Comparison of ENCODE assay signal across 8 mouse cellular contexts in the genomic region with DNA sequence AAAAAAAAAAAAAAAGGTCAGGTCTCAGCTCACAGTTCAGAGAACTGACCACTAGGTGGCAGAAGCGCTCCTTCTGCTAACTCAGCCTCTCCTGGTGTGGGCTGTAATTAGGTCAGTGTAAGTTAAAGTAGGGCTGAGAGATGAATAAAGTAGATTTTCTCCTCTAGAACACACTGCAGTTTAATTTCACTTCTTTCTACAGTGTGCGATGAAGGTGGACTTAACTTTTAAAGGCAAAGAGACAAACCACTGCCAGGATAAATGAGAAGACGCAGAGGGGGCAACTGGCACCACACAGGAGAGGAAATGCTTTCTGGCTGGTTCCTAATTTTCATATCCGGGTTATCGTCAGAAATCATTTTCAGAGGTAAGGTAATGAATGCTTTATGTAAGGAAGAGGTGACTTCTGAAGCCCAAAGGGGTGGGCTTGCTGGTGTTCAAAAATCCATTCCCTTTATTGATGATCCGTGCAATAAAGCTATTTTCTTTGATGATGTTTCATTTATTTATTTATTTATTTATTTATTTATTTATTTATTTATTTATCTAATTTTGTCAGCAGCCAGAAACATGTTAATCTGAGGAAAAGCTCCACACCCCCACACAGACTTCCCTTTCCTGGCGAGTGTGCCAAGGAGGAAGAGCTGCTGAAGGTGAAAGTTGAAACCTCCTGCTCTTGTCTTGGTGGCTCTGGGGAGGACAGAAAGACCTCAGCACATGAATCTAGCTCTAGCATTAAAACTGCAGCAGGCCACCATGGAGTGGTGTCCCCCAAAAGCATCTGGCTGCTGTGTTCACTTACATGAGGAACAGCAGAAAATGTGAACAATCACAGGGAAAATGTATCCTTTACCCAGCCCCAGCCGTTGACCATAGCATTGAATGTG.
A peak's percentile ranks its signal among the peaks of the same experiment; 100 is the strongest.
DNase-seq lines count a peak whose midpoint lies in the region; ATAC-seq and TF ChIP-seq lines count a peak whose summit lies in the region.

No protein-coding gene starts in this region.

- WGBS in cerebellum, adult 2 months: 18% methylated on average over 8 of the region's 8 CpGs
- whole genome bisulfite sequencing in hindbrain, embryonic 11.5 days: 53% methylated on average over 8 of the region's 8 CpGs
- 29% methylated on average over 8 of the region's 8 CpGs for WGBS in lung, embryonic 16.5 days
- WGBS in thymus, adult 2 months: 33% methylated on average over 8 of the region's 8 CpGs

- H3K4me2 ChIP-seq in hindbrain, embryonic 11.5 days (replicated peaks; ENCODE audit: low read depth, low read length): no peak overlapping the region
- H3K4me2 ChIP-seq in lung, embryonic 16.5 days (ENCODE audit: low read depth, low read length): peak overlapping the region; percentile 43

- no peak for TF ChIP-seq POLR2A in cerebellum, adult 2 months (IDR thresholded peaks at IDR 0.05; ENCODE audit: borderline replicate concordance, insufficient read depth, low read length)
- TF ChIP-seq POLR2A in thymus, adult 2 months (IDR thresholded peaks at IDR 0.05; ENCODE audit: control insufficient read depth, extremely low read depth, insufficient read depth, low read length, poor library complexity): no peak

- no peaks in the 10 kb centered on the region for H3K36me3 ChIP-seq in hindbrain, embryonic 11.5 days (ENCODE audit: control insufficient read depth, insufficient read depth, low read length)
- no peaks in the 10 kb centered on the region for H3K36me3 ChIP-seq in lung, embryonic 16.5 days (ENCODE audit: control insufficient read depth, insufficient read depth, low read length)
- no peaks in the 10 kb centered on the region for H3K36me3 ChIP-seq in thymus, adult 2 months (ENCODE audit: control insufficient read depth, insufficient read depth, low read length)

- DNase-seq in MN1 (ENCODE audit: low spot score): peak; percentile 89
- peak; percentile 84 to 85 for DNase-seq in cerebellum, adult 2 months
- DNase-seq in forelimb bud, embryonic 11.5 days (ENCODE audit: low read depth, low spot score): peak; percentile 89
- peak; percentile 89 for DNase-seq in hindbrain, embryonic 11.5 days (ENCODE audit: low spot score)
- DNase-seq in layer of hippocampus, adult 9-11 months: peak; percentile 57
- DNase-seq in ovary, adult 18-20 months (ENCODE audit: low spot score): peak; percentile 57
- peak; percentile 46 for DNase-seq in thymus, adult 2 months

- TF ChIP-seq CTCF in cerebellum, adult 2 months (IDR thresholded peaks at IDR 0.05; ENCODE audit: borderline replicate concordance, insufficient read depth, low read depth, low read length): peak; percentile 83
- no peak for TF ChIP-seq CTCF in thymus, adult 2 months (IDR thresholded peaks at IDR 0.05; ENCODE audit: borderline replicate concordance, control insufficient read depth, extremely low read depth, insufficient read depth, low read length, poor library complexity)

- H3K9ac ChIP-seq in hindbrain, embryonic 11.5 days (ENCODE audit: low read depth, low read length): no peak overlapping the region
- peak overlapping the region; percentile 17; the same call in 1 of the 2 replicates for H3K9ac ChIP-seq in lung, embryonic 16.5 days (ENCODE audit: low read length)

- peak overlapping the region; percentile 85 for H3K27ac ChIP-seq in cerebellum, adult 2 months (ENCODE audit: insufficient read depth, low read length)
- no peak overlapping the region for H3K27ac ChIP-seq in hindbrain, embryonic 11.5 days (ENCODE audit: low read depth, low read length)
- no peak overlapping the region for H3K27ac ChIP-seq in lung, embryonic 16.5 days (ENCODE audit: low read length)
- H3K27ac ChIP-seq in thymus, adult 2 months (ENCODE audit: control insufficient read depth, insufficient read depth, low read length): no peak overlapping the region

- 0 out of 2 replicates have a peak, but pooled peaks cover 2% of the 10 kb centered on the region for H3K4me1 ChIP-seq in cerebellum, adult 2 months (ENCODE audit: control insufficient read depth, insufficient read depth, low read length)
- H3K4me1 ChIP-seq in hindbrain, embryonic 11.5 days (replicated peaks; ENCODE audit: control insufficient read depth, insufficient read depth, low read length): no peaks in the 10 kb centered on the region
- H3K4me1 ChIP-seq in lung, embryonic 16.5 days (replicated peaks; ENCODE audit: control insufficient read depth, insufficient read depth, low read length): no peaks in the 10 kb centered on the region; the same call in 1 of the 2 replicates
- no peaks in the 10 kb centered on the region for H3K4me1 ChIP-seq in thymus, adult 2 months (replicated peaks; ENCODE audit: control insufficient read depth, insufficient read depth, low read length)

- ATAC-seq in hindbrain, embryonic 11.5 days (ENCODE audit: low FRiP score): peak; percentile 91
- peak; percentile 84 for ATAC-seq in lung, embryonic 16.5 days (ENCODE audit: low read depth)

- H3K9me3 ChIP-seq in hindbrain, embryonic 11.5 days (ENCODE audit: control insufficient read depth, low read length): no peaks in the 10 kb centered on the region
- no peaks in the 10 kb centered on the region for H3K9me3 ChIP-seq in lung, embryonic 16.5 days (ENCODE audit: control insufficient read depth, low read length)

- H3K27me3 ChIP-seq in cerebellum, adult 2 months (ENCODE audit: control insufficient read depth, insufficient read depth, low read length): no peaks in the 10 kb centered on the region
- no peaks in the 10 kb centered on the region for H3K27me3 ChIP-seq in hindbrain, embryonic 11.5 days (ENCODE audit: control insufficient read depth, insufficient read depth, low read length)
- no peaks in the 10 kb centered on the region for H3K27me3 ChIP-seq in lung, embryonic 16.5 days (ENCODE audit: control insufficient read depth, insufficient read depth, low read depth, low read length)
- H3K27me3 ChIP-seq in thymus, adult 2 months (ENCODE audit: control insufficient read depth, insufficient read depth, low read length): no peaks in the 10 kb centered on the region

- peak overlapping the region; percentile 58 for H3K4me3 ChIP-seq in cerebellum, adult 2 months (replicated peaks; ENCODE audit: insufficient read depth, low read depth, low read length)
- no peak overlapping the region for H3K4me3 ChIP-seq in hindbrain, embryonic 11.5 days (ENCODE audit: low read depth, low read length)
- H3K4me3 ChIP-seq in lung, embryonic 16.5 days (ENCODE audit: low read length): peak overlapping the region; percentile 20
- H3K4me3 ChIP-seq in thymus, adult 2 months (ENCODE audit: control insufficient read depth, insufficient read depth, low read length): no peak overlapping the region

Comparison
In these comparisons a context has a peak if more than half of its experiments do, and no peak if none do; other contexts are left out.
1. H3K4me3 ChIP-seq: peak in cerebellum, adult 2 months (single experiment) and lung, embryonic 16.5 days (single experiment); none in hindbrain, embryonic 11.5 days (single experiment) and thymus, adult 2 months (single experiment).
2. Peak in every context shown above with its lines, with median percentiles within 50 percentile points of each other: DNase-seq.